Mouse (Mus musculus) spleen, adult 2 months (tissue): ENCODE measurements around the gene Dnah8.

Source experiments
- CTCF ChIP-seq: fragments of 200-500 bp; IDR thresholded peaks from 2 replicates; pipeline ENCODE4 v1.5.1; 2011; ENCODE audit warnings: mild to moderate bottlenecking, inconsistent platforms; ENCODE audit not compliant: insufficient read depth, insufficient read length, insufficient replicate concordance; ENCODE audit errors: extremely low read depth
- POLR2A ChIP-seq: fragments of 200-500 bp; IDR thresholded peaks from 2 replicates; pipeline ENCODE4 v1.6.1; 2011; ENCODE audit warnings: low read depth, low read length, inconsistent platforms

- TF ChIP-seq POLR2A = no peak
- TF ChIP-seq CTCF = no peak
These were observed 179.5 kb downstream of the Dnah8 start for GRCm38 (mm10) chr17:30803668-30804067.
